Mouse (Mus musculus): ENCODE measurements around the gene Spata45. TPM values are rescaled to one million over a fixed set of nuclear protein-coding genes. Genes with fewer than 3 reads are reported as not detected.
"Not testable (repeated sequence)": the region's sequence is repeated elsewhere in the genome, so short reads cannot be mapped to it uniquely, and the experiment has no call there.

Gene Spata45
- polyA plus RNA-seq, 1 experiment = not detected

DNA sequence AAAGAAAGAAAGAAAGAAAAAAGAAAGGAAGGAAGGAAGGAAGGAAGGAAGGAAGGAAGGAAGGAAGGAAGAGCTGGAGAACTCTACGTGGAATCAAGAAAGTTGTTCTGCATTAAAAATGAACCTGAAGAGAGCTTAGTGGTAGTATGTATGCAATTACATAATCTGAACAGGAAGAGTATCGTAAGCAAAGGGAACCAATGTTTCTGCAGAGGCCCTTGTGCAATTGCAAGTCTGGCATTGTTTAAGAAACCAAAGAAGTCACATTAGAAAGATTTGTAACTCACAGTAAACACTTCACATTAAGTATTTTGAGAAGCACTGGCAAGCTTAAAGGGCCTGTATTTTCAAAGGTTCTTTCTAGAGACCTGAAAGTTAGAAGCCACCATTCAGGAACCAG, 13.3 kb upstream of the Spata45 start:
- Histone ChIP-seq H3K4me3 (ENCODE audit: low read depth, low read length) (no peak overlapping the region), H3K27me3 (ENCODE audit: control insufficient read depth, insufficient read depth, low read length, poor library complexity, severe bottlenecking) (no peaks in the 10 kb centered on the region), H3K4me1 (ENCODE audit: control insufficient read depth, insufficient read depth, low read length) (no peaks in the 10 kb centered on the region), H3K9ac (ENCODE audit: low read depth, poor library complexity, severe bottlenecking) (no peak overlapping the region), H3K36me3 (ENCODE audit: control insufficient read depth, insufficient read depth, low read length, poor library complexity, severe bottlenecking) (0 out of 2 replicates have a peak, but pooled peaks cover 2% of the 10 kb centered on the region), H3K9me3 (replicated peaks; ENCODE audit: control insufficient read depth, insufficient read depth, low read length, poor library complexity, severe bottlenecking) (no peaks in the 10 kb centered on the region), H3K27ac (ENCODE audit: insufficient read depth, low read length) (no peak overlapping the region)
- no peak for TF ChIP-seq POLR2A (IDR thresholded peaks at IDR 0.05; ENCODE audit: insufficient read depth, low read length)
- TF ChIP-seq CTCF (IDR thresholded peaks at IDR 0.05; ENCODE audit: low read depth, low read length) = no peak
- no peak for TF ChIP-seq EP300 (IDR thresholded peaks at IDR 0.05; ENCODE audit: insufficient read depth, low read depth, low read length)

DNA sequence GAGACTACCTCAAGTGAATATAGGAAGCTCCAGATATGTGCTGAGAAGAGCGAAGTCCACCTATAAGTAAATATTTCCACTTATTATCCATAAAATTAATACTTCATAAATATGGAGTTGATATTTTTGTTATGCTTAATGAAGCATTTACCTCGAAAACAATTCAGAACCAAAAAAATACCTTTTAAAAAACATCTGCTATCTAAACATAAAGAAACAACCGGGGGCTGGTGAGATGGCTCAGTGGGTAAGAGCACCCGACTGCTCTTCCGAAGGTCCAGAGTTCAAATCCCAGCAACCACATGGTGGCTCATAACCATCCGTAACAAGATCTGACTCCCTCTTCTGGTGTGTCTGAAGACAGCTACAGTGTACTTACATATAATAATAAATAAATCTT, 12.6 kb upstream of the Spata45 start:
- not testable (repeated sequence) for H3K27me3 ChIP-seq (ENCODE audit: control insufficient read depth, insufficient read depth, low read length, poor library complexity, severe bottlenecking); H3K4me3 ChIP-seq (ENCODE audit: low read depth, low read length); H3K9ac ChIP-seq (ENCODE audit: low read depth, poor library complexity, severe bottlenecking); H3K27ac ChIP-seq (ENCODE audit: insufficient read depth, low read length); H3K36me3 ChIP-seq (ENCODE audit: control insufficient read depth, insufficient read depth, low read length, poor library complexity, severe bottlenecking); H3K4me1 ChIP-seq (ENCODE audit: control insufficient read depth, insufficient read depth, low read length); H3K9me3 ChIP-seq (replicated peaks; ENCODE audit: control insufficient read depth, insufficient read depth, low read length, poor library complexity, severe bottlenecking)

DNA sequence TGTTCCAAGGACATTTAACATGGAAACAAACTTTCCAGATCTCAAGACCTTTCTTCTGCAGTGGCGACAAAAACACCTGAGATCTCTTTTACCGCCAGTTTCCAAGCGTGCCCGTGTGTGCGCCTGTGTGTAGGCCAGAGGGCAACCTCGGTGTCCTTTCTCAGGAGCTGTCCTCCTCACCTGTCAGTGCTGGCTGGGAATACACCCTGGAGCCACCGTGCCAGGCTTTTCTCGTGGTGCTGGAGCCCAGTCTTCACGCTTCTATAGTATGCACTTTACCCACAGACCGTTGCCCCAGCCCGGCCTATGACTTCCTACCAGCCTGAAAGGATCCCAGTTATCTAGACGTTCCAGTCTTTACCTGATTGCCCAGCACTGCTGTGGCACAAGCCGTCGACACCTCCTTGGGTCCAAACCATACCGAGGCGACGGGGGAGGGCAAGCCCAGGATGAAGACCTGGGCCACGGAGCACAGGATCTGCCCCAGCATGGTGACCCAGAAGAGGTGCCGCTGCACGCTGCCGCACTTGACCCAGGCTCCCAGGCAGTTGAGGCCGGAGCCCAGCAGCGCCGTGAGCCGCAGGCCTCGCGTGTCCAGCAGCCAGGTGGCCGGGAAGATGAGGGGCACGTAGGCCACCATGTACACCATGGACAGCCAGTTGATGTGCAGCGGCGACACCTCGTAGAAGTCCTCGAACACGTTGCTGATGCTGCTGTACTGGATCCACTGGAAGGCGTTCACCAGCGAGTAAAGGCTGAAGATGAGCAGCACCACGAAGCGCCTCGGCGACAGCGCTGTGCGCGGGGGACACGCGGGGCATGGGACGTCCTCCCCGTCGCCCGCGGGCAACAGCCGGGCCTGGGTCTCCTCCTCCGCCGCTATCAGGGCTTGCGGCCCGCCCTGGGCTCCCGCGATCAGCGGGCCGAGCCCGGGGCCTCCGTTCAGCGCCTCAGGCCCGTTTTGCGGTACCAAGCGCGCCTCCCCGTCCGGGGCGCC, 11.1 kb upstream of the Spata45 start:
- Histone ChIP-seq H3K4me1 (ENCODE audit: control insufficient read depth, insufficient read depth, low read length) (no peaks in the 10 kb centered on the region), H3K27ac (ENCODE audit: insufficient read depth, low read length) (no peak overlapping the region), H3K27me3 (ENCODE audit: control insufficient read depth, insufficient read depth, low read length, poor library complexity, severe bottlenecking) (no peaks in the 10 kb centered on the region), H3K9me3 (replicated peaks; ENCODE audit: control insufficient read depth, insufficient read depth, low read length, poor library complexity, severe bottlenecking) (no peaks in the 10 kb centered on the region), H3K4me3 (ENCODE audit: low read depth, low read length) (peak overlapping the region; percentile 79), H3K9ac (ENCODE audit: low read depth, poor library complexity, severe bottlenecking) (peak overlapping the region; percentile 56), H3K36me3 (ENCODE audit: control insufficient read depth, insufficient read depth, low read length, poor library complexity, severe bottlenecking) (0 out of 2 replicates have a peak, but pooled peaks cover 2% of the 10 kb centered on the region)
- no peak for TF ChIP-seq CTCF (IDR thresholded peaks at IDR 0.05; ENCODE audit: low read depth, low read length)
- TF ChIP-seq POLR2A (IDR thresholded peaks at IDR 0.05; ENCODE audit: insufficient read depth, low read length) = no peak
- no peak for TF ChIP-seq EP300 (IDR thresholded peaks at IDR 0.05; ENCODE audit: insufficient read depth, low read depth, low read length)

- TF ChIP-seq CTCF (IDR thresholded peaks at IDR 0.05; ENCODE audit: low read depth, low read length) (no peak), POLR2A (IDR thresholded peaks at IDR 0.05; ENCODE audit: insufficient read depth, low read length) (peak; percentile 83), EP300 (IDR thresholded peaks at IDR 0.05; ENCODE audit: insufficient read depth, low read depth, low read length) (0 out of 2 replicates have a peak, but pooled peaks have one; percentile 20)
- Histone ChIP-seq H3K4me3 (ENCODE audit: low read depth, low read length) (peak within 1 kb of the TSS; percentile 87), H3K9ac (ENCODE audit: low read depth, poor library complexity, severe bottlenecking) (peak within 1 kb of the TSS; percentile 56), H3K27ac (ENCODE audit: insufficient read depth, low read length) (peak within 1 kb of the TSS; percentile 89), H3K27me3 (ENCODE audit: control insufficient read depth, insufficient read depth, low read length, poor library complexity, severe bottlenecking) (no peaks in the 10 kb centered on the region), H3K4me1 (ENCODE audit: control insufficient read depth, insufficient read depth, low read length) (no peaks in the 10 kb centered on the region), H3K9me3 (replicated peaks; ENCODE audit: control insufficient read depth, insufficient read depth, low read length, poor library complexity, severe bottlenecking) (no peaks in the 10 kb centered on the region), H3K36me3 (ENCODE audit: control insufficient read depth, insufficient read depth, low read length, poor library complexity, severe bottlenecking) (0 out of 2 replicates have a peak, but pooled peaks cover 2% of the 10 kb centered on the region)
These were observed 10.3 kb upstream of the Spata45 start, which contains the start of gene Flvcr1 for GRCm38 (mm10) chr1:191026021-191026713. Gene Flvcr1 (minus strand): TSS chr1:191026158.

GRCm38 (mm10) chr1:191030182-191030581, 6.3 kb upstream of the Spata45 start:
- no peaks in the 10 kb centered on the region for H3K36me3 ChIP-seq (ENCODE audit: control insufficient read depth, insufficient read depth, low read length, poor library complexity, severe bottlenecking)
- H3K9me3 ChIP-seq (replicated peaks; ENCODE audit: control insufficient read depth, insufficient read depth, low read length, poor library complexity, severe bottlenecking) = no peaks in the 10 kb centered on the region
- H3K4me3 ChIP-seq (ENCODE audit: low read depth, low read length) = no peak overlapping the region
- H3K27ac ChIP-seq (ENCODE audit: insufficient read depth, low read length) = no peak overlapping the region
- H3K27me3 ChIP-seq (ENCODE audit: control insufficient read depth, insufficient read depth, low read length, poor library complexity, severe bottlenecking) = no peaks in the 10 kb centered on the region
- H3K9ac ChIP-seq (ENCODE audit: low read depth, poor library complexity, severe bottlenecking) = no peak overlapping the region
- no peaks in the 10 kb centered on the region for H3K4me1 ChIP-seq (ENCODE audit: control insufficient read depth, insufficient read depth, low read length)
- TF ChIP-seq POLR2A (IDR thresholded peaks at IDR 0.05; ENCODE audit: insufficient read depth, low read length) = no peak
- no peak for TF ChIP-seq EP300 (IDR thresholded peaks at IDR 0.05; ENCODE audit: insufficient read depth, low read depth, low read length)
- TF ChIP-seq CTCF (IDR thresholded peaks at IDR 0.05; ENCODE audit: low read depth, low read length) = no peak

GRCm38 (mm10) chr1:191030922-191031425, 5.5 kb upstream of the Spata45 start:
- H3K36me3 ChIP-seq (ENCODE audit: control insufficient read depth, insufficient read depth, low read length, poor library complexity, severe bottlenecking); H3K27ac ChIP-seq (ENCODE audit: insufficient read depth, low read length); H3K27me3 ChIP-seq (ENCODE audit: control insufficient read depth, insufficient read depth, low read length, poor library complexity, severe bottlenecking); H3K4me3 ChIP-seq (ENCODE audit: low read depth, low read length); H3K4me1 ChIP-seq (ENCODE audit: control insufficient read depth, insufficient read depth, low read length); H3K9ac ChIP-seq (ENCODE audit: low read depth, poor library complexity, severe bottlenecking); H3K9me3 ChIP-seq (replicated peaks; ENCODE audit: control insufficient read depth, insufficient read depth, low read length, poor library complexity, severe bottlenecking): not testable (repeated sequence)
